Mouse (Mus musculus): ENCODE data around the gene Ptpn18.
"Not testable (repeated sequence)": the region's sequence is repeated elsewhere in the genome, so short reads cannot be mapped to it uniquely, and the experiment has no call there.

Ptpn18 gene

DNA sequence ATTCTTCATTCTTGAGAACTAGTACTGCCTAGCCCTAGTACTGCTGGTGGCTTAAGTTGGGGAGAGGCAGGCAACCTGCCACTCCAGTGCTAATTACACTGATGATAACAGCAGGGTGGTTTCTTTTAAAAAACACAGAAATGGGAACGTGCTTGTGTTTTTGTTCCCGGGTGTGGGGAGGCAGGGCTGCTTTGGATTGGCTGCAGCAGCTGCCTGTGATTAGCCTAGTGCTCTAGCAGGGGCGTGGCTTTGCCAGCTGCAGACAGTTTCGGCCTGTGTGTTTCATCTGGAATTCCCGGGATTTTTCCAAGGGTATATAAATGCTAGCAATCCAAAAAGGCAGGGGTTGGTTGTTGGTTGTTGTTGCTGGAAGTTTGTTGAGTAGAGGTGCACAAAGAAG is 57.0 kb downstream of the Ptpn18 start:
- no peak for DNase-seq (ENCODE audit: low read depth, low spot score)

DNA sequence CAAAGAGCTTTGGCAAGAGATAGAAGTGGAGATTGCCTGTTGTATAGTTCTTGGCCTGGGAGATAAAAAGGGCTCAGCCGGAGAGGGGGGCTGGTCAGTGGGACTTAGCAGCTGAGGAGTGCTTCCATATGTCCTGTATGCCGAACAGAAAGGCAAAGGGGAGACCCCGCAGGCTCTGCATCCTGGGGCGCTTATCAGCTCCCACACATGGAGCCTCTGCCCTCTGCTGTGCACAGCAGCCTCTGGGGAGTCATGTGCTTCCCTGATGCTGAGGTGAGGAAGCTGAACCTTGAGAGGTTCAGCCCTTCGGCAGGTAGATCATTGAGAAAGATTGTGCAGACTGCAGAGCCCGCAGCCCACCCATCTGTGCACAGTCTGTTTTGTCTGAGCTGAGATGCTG is 57.7 kb downstream of the Ptpn18 start:
- DNase-seq (ENCODE audit: low read depth, low spot score): not testable (repeated sequence)

DNA sequence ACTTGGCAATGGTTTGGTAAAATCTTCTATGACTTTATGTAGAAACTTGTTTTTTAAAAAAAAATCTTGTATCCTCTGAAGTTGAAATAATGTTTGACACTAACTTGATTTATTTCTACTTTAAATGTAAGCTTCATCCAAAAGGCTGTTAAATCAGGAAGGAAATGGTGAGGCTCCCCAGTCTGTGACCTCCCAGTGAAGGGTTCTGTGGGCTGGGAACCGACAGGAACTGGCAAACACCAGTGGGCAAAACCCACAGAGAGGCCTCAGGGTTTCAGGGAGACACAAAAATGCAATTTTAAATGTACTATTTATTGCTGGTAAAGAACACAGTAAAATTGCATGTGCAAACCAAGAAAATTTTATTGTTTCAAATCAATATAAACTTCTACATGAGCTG is 58.2 kb downstream of the Ptpn18 start:
- not testable (repeated sequence) for DNase-seq (ENCODE audit: low read depth, low spot score)

DNA sequence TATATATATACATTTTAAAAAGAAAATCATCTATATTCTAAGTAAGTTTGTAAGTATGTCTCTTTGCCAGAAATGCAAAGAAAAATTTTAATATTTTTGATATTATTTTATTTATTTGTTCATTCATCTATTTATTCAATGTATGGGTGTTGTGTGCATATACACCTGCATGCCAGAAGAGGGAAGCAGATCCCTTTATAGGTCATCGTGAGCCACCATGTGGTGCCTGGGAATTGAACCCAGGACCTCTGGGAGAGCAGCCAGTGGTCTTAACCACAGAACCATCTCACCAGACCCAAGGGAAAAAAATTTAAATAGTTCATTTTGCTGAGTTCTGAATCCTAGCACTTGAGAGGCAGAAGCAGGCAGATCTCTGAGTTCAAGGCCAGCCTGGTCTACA is 58.7 kb downstream of the Ptpn18 start:
- no peak for DNase-seq (ENCODE audit: low read depth, low spot score)

DNA sequence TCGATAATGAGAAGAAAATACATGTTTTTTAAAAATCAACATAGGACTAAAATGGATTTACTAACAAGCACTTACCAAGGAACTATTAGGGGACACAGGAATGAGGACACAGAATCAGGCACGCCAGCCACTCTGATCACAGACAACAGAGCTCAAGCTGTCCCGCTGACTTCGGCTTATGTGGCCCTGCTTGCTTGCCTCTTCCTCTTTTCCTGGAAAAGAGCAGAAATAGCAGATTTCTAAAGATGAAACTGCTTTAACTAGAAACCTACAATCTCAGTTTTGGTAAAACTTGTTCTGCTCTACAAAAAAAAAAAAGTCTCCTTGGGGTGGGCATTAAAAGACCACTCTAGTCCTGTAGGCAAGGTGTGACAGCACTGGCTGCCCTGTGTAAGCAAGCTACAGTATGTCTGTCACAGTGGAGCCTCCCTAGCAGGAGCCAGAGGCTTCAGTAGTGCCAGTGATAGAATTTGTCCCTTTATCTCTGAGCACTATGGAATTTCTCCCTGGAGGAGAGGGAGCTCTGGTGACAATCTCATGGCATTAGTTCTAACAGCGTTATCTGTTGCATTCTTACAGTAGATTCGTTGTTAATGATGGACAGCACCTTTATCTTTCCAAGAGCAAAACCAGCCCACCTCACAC is 62.8 kb downstream of the Ptpn18 start:
- no peak for DNase-seq (ENCODE audit: low read depth, low spot score)

DNA sequence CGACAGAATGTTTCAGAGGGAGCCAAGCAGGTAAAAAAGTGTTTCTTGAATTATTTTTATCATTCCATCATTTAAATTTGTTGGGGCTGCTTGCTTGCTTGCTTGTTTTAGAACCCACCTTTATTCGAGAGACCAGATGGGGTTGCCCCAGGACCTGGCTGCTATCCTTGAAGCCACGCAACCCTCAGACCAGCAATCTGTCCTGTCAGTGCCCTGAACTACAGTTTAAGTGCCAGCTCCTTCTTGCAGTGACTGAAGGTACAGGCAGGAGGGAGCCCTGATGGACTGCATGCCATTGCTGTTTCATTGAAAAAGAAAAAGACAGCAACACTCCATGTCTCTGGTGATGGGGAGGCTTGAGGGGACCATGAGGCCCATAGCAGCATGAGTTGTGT is 63.3 kb downstream of the Ptpn18 start:
- no peak for DNase-seq (ENCODE audit: low read depth, low spot score)

DNA sequence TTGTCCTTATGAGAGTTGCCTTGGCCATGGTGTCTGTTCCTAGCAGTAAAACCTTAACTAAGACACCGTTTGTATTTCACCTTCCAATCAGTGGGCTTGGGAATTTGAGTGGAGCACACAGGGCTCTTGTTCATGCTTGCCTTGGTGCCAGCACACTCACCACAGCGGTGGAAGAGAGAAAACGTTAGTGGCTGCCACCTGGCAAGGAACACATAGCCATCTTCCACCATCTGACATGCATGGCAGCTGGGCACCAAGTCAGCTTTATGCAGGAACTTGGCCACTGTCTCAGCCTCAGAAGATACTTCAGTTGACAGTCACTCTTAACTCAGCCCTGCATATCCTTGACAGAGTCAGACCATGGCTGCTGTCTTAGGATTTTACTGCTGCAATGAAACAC is 64.1 kb downstream of the Ptpn18 start:
- no peak for DNase-seq (ENCODE audit: low read depth, low spot score)

Data from embryo, embryonic 11.5 days (tissue).